Mouse (Mus musculus): ENCODE measurements around the gene Kazn.

Kazn gene

DNA sequence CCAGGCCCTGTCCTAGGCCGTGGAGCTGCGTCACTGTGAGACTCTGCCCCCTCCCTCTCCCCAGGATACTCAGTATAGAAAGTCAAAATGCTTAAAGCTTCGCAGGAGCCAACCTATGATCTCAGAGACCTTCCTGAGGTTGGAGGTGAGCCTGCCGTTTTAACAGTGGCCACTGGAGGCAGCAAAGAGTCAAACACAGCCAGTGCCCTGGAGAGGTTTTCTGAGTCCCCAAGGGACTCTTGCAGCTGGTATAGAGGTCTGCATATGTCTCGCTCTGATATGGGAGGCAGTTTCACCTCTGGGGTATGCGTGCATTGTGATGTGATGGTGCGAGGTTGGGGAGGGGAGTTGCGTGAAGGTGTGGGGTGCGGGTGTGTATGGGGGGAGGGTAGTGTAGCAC is 10.2 kb upstream of the Kazn start:
- TF ChIP-seq POU5F1 (IDR thresholded peaks at IDR 0.05; ENCODE audit: borderline replicate concordance, low read length) (no peak), NANOG (IDR thresholded peaks at IDR 0.05; ENCODE audit: borderline replicate concordance, low read length) (no peak), CTCF (conservative IDR thresholded peaks at IDR 0.05; ENCODE audit: low read length) (peak; percentile 95)
- Histone ChIP-seq H3K27me3 (ENCODE audit: insufficient read depth, low read length) (no peaks in the 10 kb centered on the region), H3K4me3 (replicated peaks; ENCODE audit: low read length) (no peak overlapping the region), H3K4me1 (replicated peaks; ENCODE audit: low read depth, low read length) (peaks cover 60% of the 10 kb centered on the region), H3K36me3 (ENCODE audit: insufficient read depth, low read length) (no peaks in the 10 kb centered on the region), H3K9me3 (ENCODE audit: low read length) (no peaks in the 10 kb centered on the region)

- TF ChIP-seq NANOG (IDR thresholded peaks at IDR 0.05; ENCODE audit: borderline replicate concordance, low read length) = no peak
- peak; percentile 97 for TF ChIP-seq CTCF (conservative IDR thresholded peaks at IDR 0.05; ENCODE audit: low read length)
- Histone ChIP-seq H3K36me3 (ENCODE audit: insufficient read depth, low read length) (no peaks in the 10 kb centered on the region), H3K9me3 (ENCODE audit: low read length) (no peaks in the 10 kb centered on the region)
These were observed 9.2 kb upstream of the Kazn start for GRCm38 (mm10) chr4:142248426-142248825.

DNA sequence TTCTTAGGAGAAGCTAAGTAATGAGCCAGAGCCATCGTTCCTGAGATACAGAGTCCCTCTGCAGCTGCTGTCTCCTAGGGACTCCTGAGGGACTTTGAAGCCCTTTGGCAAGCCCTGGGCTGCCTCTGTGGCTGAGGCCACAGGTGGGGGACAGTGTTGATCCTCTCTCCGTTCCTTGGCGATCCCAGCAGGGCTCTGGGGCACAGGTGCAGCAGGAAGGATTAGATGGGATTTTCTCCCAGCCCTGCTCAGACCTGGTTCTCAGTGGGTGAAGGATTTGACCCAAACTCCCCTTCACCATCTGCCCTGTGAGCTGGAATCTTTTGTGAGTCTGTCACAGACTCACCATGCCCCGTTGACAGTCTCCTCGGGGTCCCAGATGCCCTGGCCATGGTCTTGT is 7.5 kb upstream of the Kazn start:
- H3K9me3 ChIP-seq (ENCODE audit: low read length) = no peaks in the 10 kb centered on the region
- TF ChIP-seq NANOG (IDR thresholded peaks at IDR 0.05; ENCODE audit: borderline replicate concordance, low read length) (no peak), POU5F1 (IDR thresholded peaks at IDR 0.05; ENCODE audit: borderline replicate concordance, low read length) (no peak), CTCF (conservative IDR thresholded peaks at IDR 0.05; ENCODE audit: low read length) (no peak)
- peaks cover 77% of the 10 kb centered on the region for H3K4me1 ChIP-seq (replicated peaks; ENCODE audit: low read depth, low read length)
- no peaks in the 10 kb centered on the region for H3K27me3 ChIP-seq (ENCODE audit: insufficient read depth, low read length)
- no peak overlapping the region for H3K4me3 ChIP-seq (replicated peaks; ENCODE audit: low read length)
- no peaks in the 10 kb centered on the region for H3K36me3 ChIP-seq (ENCODE audit: insufficient read depth, low read length)

More at GRCm38 (mm10) chr4:142248426-142248825, 9.2 kb upstream of the Kazn start:
- no peaks in the 10 kb centered on the region for H3K27me3 ChIP-seq (ENCODE audit: insufficient read depth, low read length)
- no peak overlapping the region for H3K4me3 ChIP-seq (replicated peaks; ENCODE audit: low read length)
- peaks cover 68% of the 10 kb centered on the region for H3K4me1 ChIP-seq (replicated peaks; ENCODE audit: low read depth, low read length)

DNA sequence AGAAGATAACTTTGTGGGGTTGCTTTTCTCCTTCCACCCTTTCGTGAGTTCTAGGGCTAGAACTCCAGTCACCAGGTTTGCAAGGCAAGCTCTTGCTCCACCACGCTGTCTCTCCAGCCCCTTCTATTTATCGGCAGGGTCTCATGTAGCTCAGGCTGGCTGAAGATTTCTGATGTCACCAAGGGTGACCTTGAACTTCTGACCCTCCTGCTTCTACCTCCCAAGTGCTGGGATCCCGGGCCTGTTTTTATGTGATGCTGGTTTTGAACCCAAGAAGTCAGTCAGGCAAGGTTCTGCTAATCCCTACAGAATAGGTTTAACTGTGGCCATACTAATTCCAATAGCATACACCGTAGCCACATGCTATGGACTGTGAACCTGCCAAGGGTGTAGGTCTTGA is 5.4 kb upstream of the Kazn start:
- Histone ChIP-seq H3K4me1 (replicated peaks; ENCODE audit: low read depth, low read length) (peaks cover 75% of the 10 kb centered on the region), H3K9me3 (ENCODE audit: low read length) (no peaks in the 10 kb centered on the region), H3K27me3 (ENCODE audit: insufficient read depth, low read length) (no peaks in the 10 kb centered on the region), H3K4me3 (replicated peaks; ENCODE audit: low read length) (no peak overlapping the region), H3K36me3 (ENCODE audit: insufficient read depth, low read length) (no peaks in the 10 kb centered on the region)
- TF ChIP-seq POU5F1 (IDR thresholded peaks at IDR 0.05; ENCODE audit: borderline replicate concordance, low read length) (no peak), CTCF (conservative IDR thresholded peaks at IDR 0.05; ENCODE audit: low read length) (no peak), NANOG (IDR thresholded peaks at IDR 0.05; ENCODE audit: borderline replicate concordance, low read length) (no peak)

DNA sequence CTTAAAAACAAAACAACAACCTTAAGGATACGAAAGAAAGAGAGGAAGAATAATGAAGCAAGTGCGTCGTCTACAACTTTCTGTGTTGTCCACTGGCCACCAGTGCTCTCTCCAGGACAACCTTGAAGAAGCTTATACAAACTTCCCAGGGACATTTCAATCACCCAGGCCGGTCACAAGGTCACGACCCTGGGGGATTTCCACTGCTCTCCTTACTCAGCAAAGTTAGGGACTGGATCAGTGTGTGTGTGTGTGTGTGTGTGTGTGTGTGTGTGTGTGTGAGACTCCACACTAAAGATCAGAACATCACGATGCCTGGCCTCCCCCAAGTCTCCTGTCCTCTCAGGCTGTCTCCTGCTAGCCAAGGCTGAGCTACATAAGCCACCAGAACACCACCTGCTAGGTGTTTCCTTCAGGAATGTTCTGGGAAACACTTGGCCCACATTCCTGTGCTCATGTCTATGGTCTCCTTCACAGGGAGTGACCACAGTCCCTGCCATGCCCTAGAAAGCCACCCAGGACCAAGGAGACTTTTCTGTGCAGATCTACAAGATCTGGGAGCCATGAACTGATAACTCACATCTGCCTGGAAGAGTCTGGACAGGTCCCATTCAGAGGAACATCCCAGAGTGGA is 3.7 kb upstream of the Kazn start:
- no peaks in the 10 kb centered on the region for H3K9me3 ChIP-seq (ENCODE audit: low read length)
- H3K4me3 ChIP-seq (replicated peaks; ENCODE audit: low read length) = no peak overlapping the region
- H3K36me3 ChIP-seq (ENCODE audit: insufficient read depth, low read length) = no peaks in the 10 kb centered on the region
- peaks cover 7% of the 10 kb centered on the region; the same call in 1 of the 2 replicates for H3K27me3 ChIP-seq (ENCODE audit: insufficient read depth, low read length)
- TF ChIP-seq CTCF (conservative IDR thresholded peaks at IDR 0.05; ENCODE audit: low read length) = no peak
- no peak for TF ChIP-seq POU5F1 (IDR thresholded peaks at IDR 0.05; ENCODE audit: borderline replicate concordance, low read length)
- no peak for TF ChIP-seq NANOG (IDR thresholded peaks at IDR 0.05; ENCODE audit: borderline replicate concordance, low read length)
- peaks cover 70% of the 10 kb centered on the region for H3K4me1 ChIP-seq (replicated peaks; ENCODE audit: low read depth, low read length)

DNA sequence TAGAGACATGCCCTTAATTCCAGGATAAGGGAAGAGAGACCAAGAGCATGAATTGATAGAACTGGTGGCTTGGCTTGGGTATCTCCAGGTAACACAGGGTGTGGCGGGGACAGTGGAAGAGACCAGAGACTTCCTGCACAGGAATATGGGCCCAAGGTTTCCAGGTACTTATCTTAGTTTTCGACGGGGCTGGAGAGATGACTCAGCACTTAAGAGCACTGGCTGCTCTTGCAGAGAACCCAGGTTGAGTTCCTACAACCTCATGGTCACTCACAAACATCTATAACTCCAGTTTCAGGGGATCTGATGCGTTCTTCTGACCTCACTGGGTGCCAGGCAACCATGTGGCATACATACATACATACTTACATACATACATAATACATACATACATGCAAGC is 3.0 kb upstream of the Kazn start:
- peaks cover 6% of the 10 kb centered on the region for H3K36me3 ChIP-seq (ENCODE audit: insufficient read depth, low read length)
- no peak overlapping the region for H3K4me3 ChIP-seq (replicated peaks; ENCODE audit: low read length)
- peaks cover 77% of the 10 kb centered on the region for H3K4me1 ChIP-seq (replicated peaks; ENCODE audit: low read depth, low read length)
- no peak for TF ChIP-seq CTCF (conservative IDR thresholded peaks at IDR 0.05; ENCODE audit: low read length)
- TF ChIP-seq NANOG (IDR thresholded peaks at IDR 0.05; ENCODE audit: borderline replicate concordance, low read length) = no peak
- TF ChIP-seq POU5F1 (IDR thresholded peaks at IDR 0.05; ENCODE audit: borderline replicate concordance, low read length) = no peak
- H3K9me3 ChIP-seq (ENCODE audit: low read length) = no peaks in the 10 kb centered on the region
- H3K27me3 ChIP-seq (ENCODE audit: insufficient read depth, low read length) = peaks cover 12% of the 10 kb centered on the region

DNA sequence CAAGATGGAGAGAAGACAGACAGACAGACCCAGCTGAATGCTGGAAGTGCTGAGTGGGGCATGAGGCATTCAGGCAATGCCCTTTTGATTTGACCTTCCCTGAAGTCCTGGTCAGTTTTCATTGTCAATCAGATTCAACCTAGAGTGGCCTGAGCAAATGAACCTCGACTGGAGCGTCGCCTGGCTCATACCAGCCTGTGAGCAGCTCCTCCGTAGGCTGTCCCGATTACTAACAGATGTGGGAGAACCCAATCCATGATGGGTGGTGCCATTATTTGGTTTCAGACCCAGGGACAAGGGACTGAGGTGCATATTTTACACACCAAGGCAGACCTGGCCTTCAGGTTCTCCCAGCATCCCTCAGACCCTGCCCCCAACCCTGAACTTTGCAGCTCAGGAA is 1.7 kb upstream of the Kazn start:
- Histone ChIP-seq H3K4me3 (replicated peaks; ENCODE audit: low read length) (no peak overlapping the region), H3K27me3 (ENCODE audit: insufficient read depth, low read length) (peaks cover 12% of the 10 kb centered on the region), H3K36me3 (ENCODE audit: insufficient read depth, low read length) (peaks cover 17% of the 10 kb centered on the region), H3K9me3 (ENCODE audit: low read length) (no peaks in the 10 kb centered on the region), H3K4me1 (replicated peaks; ENCODE audit: low read depth, low read length) (peaks cover 79% of the 10 kb centered on the region)
- no peak for TF ChIP-seq NANOG (IDR thresholded peaks at IDR 0.05; ENCODE audit: borderline replicate concordance, low read length)
- TF ChIP-seq CTCF (conservative IDR thresholded peaks at IDR 0.05; ENCODE audit: low read length) = no peak
- no peak for TF ChIP-seq POU5F1 (IDR thresholded peaks at IDR 0.05; ENCODE audit: borderline replicate concordance, low read length)

DNA sequence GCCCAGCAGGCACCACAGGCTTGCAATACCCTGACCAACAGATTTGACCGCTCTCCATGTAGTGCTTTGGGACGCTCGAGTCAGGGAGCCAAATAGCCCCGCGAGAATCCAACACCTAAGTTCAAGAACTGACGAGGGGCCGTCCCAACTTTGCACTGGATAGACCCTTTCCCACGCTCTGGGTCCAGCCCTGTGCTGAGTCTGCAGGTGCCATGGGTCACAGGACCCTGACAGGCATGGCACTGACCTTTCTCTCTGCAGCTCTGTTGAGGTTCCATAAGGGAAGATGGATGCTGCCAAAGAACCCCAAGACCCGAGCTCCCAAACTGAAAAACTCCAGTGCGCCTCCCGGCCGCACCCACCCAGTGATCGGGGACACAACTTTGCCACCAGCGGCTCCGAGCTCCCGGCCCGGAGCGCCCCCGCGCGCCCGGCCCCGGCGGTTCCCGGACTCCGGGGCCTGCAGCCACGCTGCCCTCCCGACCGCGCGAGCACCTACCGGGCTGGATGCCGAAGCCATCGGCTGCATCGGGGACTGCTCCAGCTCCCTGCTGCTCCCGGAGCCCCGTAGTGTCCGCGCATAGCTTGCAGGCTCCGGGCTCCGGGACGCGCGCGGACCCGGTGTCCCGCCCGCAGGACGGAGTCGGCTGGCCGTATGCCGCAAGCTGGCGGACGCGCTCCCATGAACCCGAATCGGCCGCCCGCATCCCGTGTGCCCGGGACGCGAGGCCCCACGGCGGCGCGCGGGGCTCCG is 538 bp downstream of the Kazn start:
- Histone ChIP-seq H3K4me1 (replicated peaks; ENCODE audit: low read depth, low read length) (peaks cover 82% of the 10 kb centered on the region), H3K27me3 (ENCODE audit: insufficient read depth, low read length) (peaks cover 12% of the 10 kb centered on the region), H3K9me3 (ENCODE audit: low read length) (no peaks in the 10 kb centered on the region), H3K36me3 (ENCODE audit: insufficient read depth, low read length) (peaks cover 17% of the 10 kb centered on the region), H3K4me3 (replicated peaks; ENCODE audit: low read length) (peak overlapping the region; percentile 94)
- TF ChIP-seq CTCF (conservative IDR thresholded peaks at IDR 0.05; ENCODE audit: low read length) = no peak
- no peak for TF ChIP-seq POU5F1 (IDR thresholded peaks at IDR 0.05; ENCODE audit: borderline replicate concordance, low read length)
- TF ChIP-seq NANOG (IDR thresholded peaks at IDR 0.05; ENCODE audit: borderline replicate concordance, low read length) = no peak

Data from E14TG2a.4 (cell line).